Mouse (Mus musculus) hindbrain, embryonic 11.5 days (tissue): ENCODE results near the gene Vcp. TPM values are rescaled to one million over a fixed set of nuclear protein-coding genes. Genes with fewer than 3 reads are reported as not detected.
A peak's percentile ranks its signal among the peaks of the same experiment; 100 is the strongest.

Source experiments
- ATAC-seq: fragments of 200-750 bp; cut with Nextera tagmentation; 2 replicates; pipeline ENCODE4 v1.8.0; 2017; ENCODE audit warnings: mild to moderate bottlenecking, moderate TSS enrichment, moderate library complexity; ENCODE audit not compliant: low FRiP score
- DNase-seq: peaks from one replicate; pipeline ENCODE4 v3.0.0-alpha.2; 2015; ENCODE audit warnings: low spot score
- H3K27ac ChIP-seq: fragments of 300-500 bp; sonication (generic); 2 replicates; pipeline ENCODE4 v1.5.1; 2014; ENCODE audit warnings: mild to moderate bottlenecking, low read depth, low read length
- H3K27me3 ChIP-seq: fragments of 300-500 bp; sonication (generic); 2 replicates; pipeline ENCODE4 v1.6.1; 2014; ENCODE audit warnings: mild to moderate bottlenecking, low read length, moderate library complexity, mixed read lengths; ENCODE audit not compliant: control insufficient read depth, insufficient read depth
- H3K36me3 ChIP-seq: fragments of 300-500 bp; sonication (generic); 2 replicates; pipeline ENCODE4 v1.6.1; 2014; ENCODE audit warnings: mild to moderate bottlenecking, low read length, moderate library complexity, mixed read lengths; ENCODE audit not compliant: control insufficient read depth, insufficient read depth
- H3K4me1 ChIP-seq: fragments of 300-500 bp; sonication (generic); replicated peaks from 2 replicates; pipeline ENCODE4 v1.6.1; 2014; ENCODE audit warnings: low read length, mixed read lengths; ENCODE audit not compliant: control insufficient read depth, insufficient read depth
- H3K4me2 ChIP-seq: fragments of 300-500 bp; sonication (generic); replicated peaks from 2 replicates; pipeline ENCODE4 v1.6.1; 2014; ENCODE audit warnings: mild to moderate bottlenecking, low read depth, low read length
- H3K4me3 ChIP-seq: fragments of 300-500 bp; sonication (generic); 2 replicates; pipeline ENCODE4 v1.5.1; 2014; ENCODE audit warnings: low read depth, low read length
- H3K9ac ChIP-seq: fragments of 300-500 bp; sonication (generic); 2 replicates; pipeline ENCODE4 v1.6.1; 2014; ENCODE audit warnings: low read depth, low read length
- H3K9me3 ChIP-seq: fragments of 300-500 bp; sonication (generic); 2 replicates; pipeline ENCODE4 v1.6.1; 2016; ENCODE audit warnings: low read length; ENCODE audit not compliant: control insufficient read depth
- WGBS: fragments of 180-500 bp; shearing (Covaris S2); extraction: QIAGEN DNeasy Blood & Tissue Kit; methylation state at CpG from one replicate; pipeline ENCODE4 v1.1.7; 2014; 5-methylcytosine and 5-hydroxymethylcytosine counted together
- polyA plus RNA-seq: library from polyadenylated mRNA; unstranded; fragments of >200 nt; fragmentation: Nextera tagmentation; extraction: Ambion mirVana; gene quantifications from 2 replicates; pipeline ENCODE4 v1.2.1, GENCODE M21; 2014

Gene Vcp
- polyA plus RNA-seq, 1 experiment from 2014 or later: 613 TPM

GRCm38 (mm10) chr4:42969304-42969703, 31.0 kb downstream of the Vcp start, which contains the start of gene 1700022I11Rik:
Gene 1700022I11Rik, plus strand, starts transcription at chr4:42969604.
- no peak within 1 kb of the TSS for H3K27ac ChIP-seq
- H3K9me3 ChIP-seq: no peaks in the 10 kb centered on the region
- H3K4me1 ChIP-seq: no peaks in the 10 kb centered on the region
- no peaks in the 10 kb centered on the region for H3K27me3 ChIP-seq
- no peak within 1 kb of the TSS for H3K4me2 ChIP-seq
- ATAC-seq (no peak), DNase-seq (no peak)
- WGBS: 97% methylated on average over 4 of the region's 4 CpGs
- H3K4me3 ChIP-seq: no peak within 1 kb of the TSS
- H3K36me3 ChIP-seq: no peaks in the 10 kb centered on the region
- H3K9ac ChIP-seq: no peak within 1 kb of the TSS

- no peaks in the 10 kb centered on the region for H3K9me3 ChIP-seq
- DNase-seq: peak; percentile 81
- H3K27me3 ChIP-seq: no peaks in the 10 kb centered on the region
- ATAC-seq: peak; percentile 38; the same call in 1 of the 2 replicates
- H3K36me3 ChIP-seq: no peaks in the 10 kb centered on the region
- no peaks in the 10 kb centered on the region for H3K4me1 ChIP-seq
- 17% methylated on average over 12 of the region's 12 CpGs for WGBS
- no peak overlapping the region for H3K4me2 ChIP-seq
- no peak overlapping the region for H3K27ac ChIP-seq
- H3K9ac ChIP-seq: no peak overlapping the region
- no peak overlapping the region for H3K4me3 ChIP-seq
These were observed 35.1 kb downstream of the Vcp start for GRCm38 (mm10) chr4:42965039-42965719.

- no peak overlapping the region for H3K4me2 ChIP-seq
- H3K9ac ChIP-seq: no peak overlapping the region
- no peak overlapping the region for H3K27ac ChIP-seq
- H3K4me3 ChIP-seq: no peak overlapping the region
- ATAC-seq (no peak), DNase-seq (no peak)
- no peaks in the 10 kb centered on the region for H3K36me3 ChIP-seq
- no peaks in the 10 kb centered on the region for H3K27me3 ChIP-seq
- 96% methylated on average over 2 of the region's 2 CpGs for WGBS
- H3K9me3 ChIP-seq: no peaks in the 10 kb centered on the region
- no peaks in the 10 kb centered on the region for H3K4me1 ChIP-seq
These were observed 36.8 kb downstream of the Vcp start for GRCm38 (mm10) chr4:42963480-42963879.

- Histone ChIP-seq H3K27ac (no peak overlapping the region), H3K36me3 (peaks cover 4% of the 10 kb centered on the region; the same call in 1 of the 2 replicates), H3K4me3 (no peak overlapping the region), H3K9me3 (no peaks in the 10 kb centered on the region), H3K27me3 (no peaks in the 10 kb centered on the region), H3K4me2 (no peak overlapping the region), H3K9ac (no peak overlapping the region), H3K4me1 (no peaks in the 10 kb centered on the region)
- 35% methylated on average over 4 of the region's 4 CpGs for WGBS
- peak; percentile 73 for DNase-seq
- ATAC-seq: no peak
These were observed 38.7 kb downstream of the Vcp start for GRCm38 (mm10) chr4:42961592-42961991.

GRCm38 (mm10) chr4:42959382-42959781, 40.9 kb downstream of the Vcp start:
- no peak for DNase-seq
- peaks cover 5% of the 10 kb centered on the region; the same call in 1 of the 2 replicates for H3K36me3 ChIP-seq
- H3K27ac ChIP-seq: no peak overlapping the region
- no peak; the same call in 1 of the 2 replicates for ATAC-seq
- no peak overlapping the region for H3K9ac ChIP-seq
- H3K9me3 ChIP-seq: no peaks in the 10 kb centered on the region
- no peak overlapping the region for H3K4me2 ChIP-seq
- H3K4me1 ChIP-seq: peaks cover 4% of the 10 kb centered on the region; the same call in 1 of the 2 replicates
- H3K4me3 ChIP-seq: no peak overlapping the region
- WGBS: 82% methylated on average over 4 of the region's 4 CpGs
- no peaks in the 10 kb centered on the region for H3K27me3 ChIP-seq

- WGBS: 80% methylated on average over 8 of the region's 8 CpGs
- H3K4me2 ChIP-seq: no peak overlapping the region
- DNase-seq (no peak), ATAC-seq (no peak)
- no peak overlapping the region for H3K27ac ChIP-seq
- H3K36me3 ChIP-seq: peaks cover 5% of the 10 kb centered on the region; the same call in 1 of the 2 replicates
- H3K4me3 ChIP-seq: no peak overlapping the region
- H3K9ac ChIP-seq: no peak overlapping the region
- H3K27me3 ChIP-seq: no peaks in the 10 kb centered on the region
- no peaks in the 10 kb centered on the region for H3K9me3 ChIP-seq
- peaks cover 4% of the 10 kb centered on the region; the same call in 1 of the 2 replicates for H3K4me1 ChIP-seq
These were observed 41.4 kb downstream of the Vcp start for GRCm38 (mm10) chr4:42958942-42959341.

GRCm38 (mm10) chr4:42957979-42958378, 42.3 kb downstream of the Vcp start:
- no peak for ATAC-seq
- no peaks in the 10 kb centered on the region for H3K9me3 ChIP-seq
- DNase-seq: no peak
- peaks cover 9% of the 10 kb centered on the region; the same call in 1 of the 2 replicates for H3K4me1 ChIP-seq
- H3K9ac ChIP-seq: no peak overlapping the region
- no peak overlapping the region for H3K4me3 ChIP-seq
- H3K27me3 ChIP-seq: no peaks in the 10 kb centered on the region
- peaks cover 5% of the 10 kb centered on the region; the same call in 1 of the 2 replicates for H3K36me3 ChIP-seq
- 90% methylated on average over 8 of the region's 8 CpGs for WGBS
- no peak overlapping the region for H3K27ac ChIP-seq
- no peak overlapping the region for H3K4me2 ChIP-seq

- WGBS: 87% methylated on average over 11 of the region's 11 CpGs
These were observed 43.0 kb downstream of the Vcp start for GRCm38 (mm10) chr4:42957306-42957705.

GRCm38 (mm10) chr4:42956581-42956980, 43.7 kb downstream of the Vcp start:
- DNase-seq (no peak), ATAC-seq (no peak)
- 95% methylated on average over 17 of the region's 17 CpGs for WGBS
- Histone ChIP-seq H3K4me1 (peaks cover 13% of the 10 kb centered on the region), H3K27ac (no peak overlapping the region), H3K36me3 (peaks cover 5% of the 10 kb centered on the region; the same call in 1 of the 2 replicates), H3K9ac (no peak overlapping the region), H3K4me2 (no peak overlapping the region), H3K9me3 (no peaks in the 10 kb centered on the region), H3K4me3 (no peak overlapping the region), H3K27me3 (no peaks in the 10 kb centered on the region)

More at GRCm38 (mm10) chr4:42957306-42957705, 43.0 kb downstream of the Vcp start:
- H3K36me3 ChIP-seq: peaks cover 5% of the 10 kb centered on the region; the same call in 1 of the 2 replicates
- no peak for ATAC-seq
- H3K4me1 ChIP-seq: peaks cover 11% of the 10 kb centered on the region; the same call in 1 of the 2 replicates
- no peak overlapping the region for H3K9ac ChIP-seq
- H3K4me3 ChIP-seq: no peak overlapping the region
- H3K27ac ChIP-seq: no peak overlapping the region
- no peaks in the 10 kb centered on the region for H3K9me3 ChIP-seq
- H3K4me2 ChIP-seq: no peak overlapping the region
- no peaks in the 10 kb centered on the region for H3K27me3 ChIP-seq
- DNase-seq: no peak
